Mouse (Mus musculus) skeletal muscle tissue, adult 2 months (tissue): ENCODE results near the gene Lingo2.

ENCODE experiments used
- DNase-seq: peaks from one replicate; pipeline ENCODE4 v3.0.0-alpha.2; 2012; ENCODE audit warnings: low read depth, low spot score

Gene Lingo2

DNA sequence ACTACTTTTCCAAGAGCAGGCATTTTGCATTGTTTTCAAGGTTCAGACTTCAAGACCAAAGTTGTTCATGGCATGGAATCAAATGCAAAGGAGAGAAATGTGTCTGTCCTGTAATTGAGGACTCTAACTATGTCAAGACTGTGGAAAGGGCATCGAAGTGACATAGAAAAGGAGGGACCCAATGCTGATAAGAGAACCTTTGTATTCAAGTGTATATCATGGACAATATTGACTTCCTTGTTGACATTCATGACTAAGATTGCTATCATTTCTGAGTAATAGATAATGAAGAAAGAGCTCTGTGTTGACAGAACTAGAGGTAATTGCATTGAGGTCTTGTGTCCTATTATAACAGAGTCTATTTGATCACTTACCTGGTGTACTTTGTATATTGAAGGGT, 390.6 kb downstream of the Lingo2 start:
- no peak for DNase-seq

DNA sequence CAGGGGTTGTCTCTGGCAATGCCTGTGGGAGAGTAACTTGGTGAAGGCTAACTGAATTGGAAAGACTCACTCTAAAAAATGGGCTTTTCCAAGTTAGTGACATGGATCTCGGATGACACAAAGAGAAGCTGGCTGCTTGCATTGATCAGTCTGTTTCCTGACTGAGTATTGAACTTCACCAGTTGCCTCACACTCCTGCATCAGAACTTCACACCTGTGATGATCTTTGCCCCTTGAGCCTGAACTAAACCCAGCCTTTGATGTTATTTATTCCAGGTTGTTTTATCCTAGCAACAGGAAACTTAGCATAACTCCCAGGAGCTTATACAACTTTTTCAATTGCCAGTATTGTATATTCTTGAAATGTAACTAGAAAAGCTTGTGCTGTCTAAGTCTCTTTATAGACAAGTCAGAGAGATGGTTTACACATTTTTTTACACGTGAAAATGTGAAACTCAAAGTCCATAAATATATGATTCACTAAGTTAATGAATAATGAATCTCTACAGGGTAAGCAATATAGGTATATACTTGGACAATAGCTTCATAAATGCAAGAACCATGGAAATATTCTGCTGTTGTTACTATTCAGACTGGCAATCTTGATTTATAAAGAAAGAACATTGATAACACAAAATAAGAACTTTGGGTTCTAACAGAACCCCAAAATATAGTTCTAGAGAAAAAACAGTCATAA, 410.7 kb downstream of the Lingo2 start:
- no peak for DNase-seq

DNA sequence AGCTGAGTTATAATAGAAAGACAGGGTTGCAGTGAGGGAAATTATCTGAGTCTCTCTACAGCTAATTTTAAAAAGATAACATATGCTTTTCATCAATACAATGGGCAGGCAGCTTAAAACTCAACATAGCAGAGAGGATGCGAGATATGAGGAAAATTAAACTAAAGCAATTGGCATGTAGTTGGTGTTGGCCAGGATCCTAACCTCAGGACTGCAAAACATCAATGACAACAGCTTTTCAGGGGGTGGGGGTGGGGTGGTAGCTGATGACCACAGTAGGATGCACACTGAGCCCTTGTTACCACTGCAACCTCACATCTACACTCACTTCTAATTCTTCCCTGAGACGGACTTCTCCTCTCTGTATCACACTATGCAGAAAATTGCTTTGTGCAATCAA, 417.7 kb downstream of the Lingo2 start:
- DNase-seq: no peak

DNA sequence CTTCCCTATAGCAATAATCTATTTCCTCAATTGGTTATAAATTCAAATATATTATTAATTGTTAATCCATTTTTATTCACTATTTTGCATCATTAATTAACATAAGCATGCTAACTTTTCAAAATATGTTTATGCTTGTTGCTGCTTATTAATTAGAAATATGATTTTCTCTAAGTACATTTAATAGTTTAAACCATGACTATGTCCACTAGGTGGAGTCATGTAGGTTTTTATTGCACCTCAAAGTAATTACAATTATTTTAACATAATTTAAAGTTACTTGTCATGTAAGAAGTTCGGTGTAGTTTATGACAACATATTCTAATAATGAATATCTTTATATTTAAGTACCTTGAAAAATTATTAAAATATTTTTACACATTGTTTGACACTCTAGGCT, 461.3 kb downstream of the Lingo2 start:
- DNase-seq: no peak

DNA sequence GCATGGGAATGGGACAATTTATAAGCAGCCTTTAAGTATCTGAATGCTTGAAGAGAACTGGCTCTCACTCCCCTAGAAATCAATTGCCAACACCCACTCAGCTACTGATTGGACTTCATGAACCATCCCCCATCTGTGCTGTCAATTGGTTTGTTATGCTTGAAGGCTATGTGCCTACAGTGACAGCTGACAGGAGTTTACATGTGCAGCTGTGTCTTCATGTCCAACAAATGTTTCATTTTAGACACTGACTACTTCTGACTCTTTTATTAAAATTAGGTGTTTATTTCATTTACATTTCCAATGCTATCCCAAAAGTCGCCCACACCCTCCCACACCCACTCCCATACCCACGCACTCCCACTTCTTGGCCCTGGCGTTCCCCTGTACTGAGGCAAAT, 516.3 kb downstream of the Lingo2 start:
- no peak for DNase-seq

DNA sequence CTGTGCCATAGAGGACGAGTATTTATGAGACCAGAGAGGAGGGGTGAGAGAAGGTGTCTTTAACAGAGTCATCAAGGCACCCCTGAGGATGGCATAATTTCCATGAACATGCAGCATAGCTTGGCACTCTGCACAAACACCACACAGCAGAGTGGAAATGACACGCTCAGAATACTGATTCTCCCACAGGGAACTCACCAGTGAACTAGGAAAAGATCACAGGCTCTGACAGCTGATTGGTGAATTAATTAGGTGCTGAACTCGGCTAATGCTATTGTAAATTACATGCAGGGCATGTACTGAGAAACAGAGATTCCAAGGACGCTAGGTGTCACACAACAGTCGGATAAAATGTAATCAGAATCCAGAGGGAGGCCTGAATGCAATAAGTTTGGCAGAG, 525.4 kb downstream of the Lingo2 start:
- no peak for DNase-seq

DNA sequence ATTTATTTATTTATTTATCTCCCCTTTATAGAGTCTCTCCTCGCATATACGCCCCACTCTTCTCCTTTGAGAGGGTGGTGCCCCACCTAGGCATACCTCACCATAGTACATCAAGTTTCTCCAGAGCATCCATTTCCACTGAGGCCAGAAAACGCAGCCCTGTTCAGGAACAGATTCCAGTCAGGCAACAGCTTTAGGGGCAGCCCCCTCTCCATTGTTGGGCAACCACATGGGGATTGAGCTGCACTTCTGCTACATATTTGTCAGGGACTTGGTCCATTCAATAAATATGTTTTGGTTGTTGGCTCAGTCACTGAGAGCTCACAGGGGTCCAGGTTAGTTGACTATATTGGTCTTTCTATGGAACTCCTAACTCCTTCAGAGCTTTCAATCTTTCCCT, 544.2 kb downstream of the Lingo2 start:
- no peak for DNase-seq

DNA sequence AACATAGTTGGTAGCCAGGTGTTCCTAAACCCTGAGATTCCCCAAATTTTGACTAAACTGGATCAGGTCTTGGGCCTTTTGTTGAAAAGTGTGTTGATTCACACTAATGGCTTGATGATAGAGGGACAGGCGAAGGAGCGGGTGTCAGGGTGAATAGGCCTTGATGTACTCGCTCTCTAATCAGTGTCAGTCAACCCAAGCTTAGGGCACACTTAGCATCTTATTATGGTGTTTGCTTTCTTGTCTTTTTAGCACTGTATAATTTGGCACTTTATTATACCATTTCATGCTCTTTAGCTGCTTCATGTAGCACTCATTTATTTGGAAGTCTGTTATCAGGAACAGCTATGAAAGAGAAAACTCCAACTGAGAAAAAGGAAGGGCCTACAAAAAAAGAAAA, 582.6 kb downstream of the Lingo2 start:
- DNase-seq: no peak

DNA sequence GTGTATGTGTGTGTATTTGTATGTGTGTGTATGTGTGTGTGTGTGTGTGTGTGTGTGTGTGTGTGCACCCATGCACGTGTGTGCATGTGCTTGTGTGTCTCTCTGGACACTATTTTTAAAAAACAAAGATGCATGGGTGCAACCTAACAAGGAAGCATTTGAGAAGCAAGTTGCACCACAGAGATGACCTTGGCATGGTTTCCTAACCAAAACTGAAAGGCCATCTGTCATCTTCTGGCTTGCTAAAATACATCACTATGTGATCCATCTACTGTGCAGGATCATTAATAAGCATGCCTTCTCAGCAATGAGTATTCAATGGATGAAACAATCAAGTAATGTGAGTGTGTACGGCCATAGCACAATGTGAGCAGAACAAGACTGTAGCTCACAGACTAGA, 597.1 kb downstream of the Lingo2 start:
- DNase-seq: no peak

DNA sequence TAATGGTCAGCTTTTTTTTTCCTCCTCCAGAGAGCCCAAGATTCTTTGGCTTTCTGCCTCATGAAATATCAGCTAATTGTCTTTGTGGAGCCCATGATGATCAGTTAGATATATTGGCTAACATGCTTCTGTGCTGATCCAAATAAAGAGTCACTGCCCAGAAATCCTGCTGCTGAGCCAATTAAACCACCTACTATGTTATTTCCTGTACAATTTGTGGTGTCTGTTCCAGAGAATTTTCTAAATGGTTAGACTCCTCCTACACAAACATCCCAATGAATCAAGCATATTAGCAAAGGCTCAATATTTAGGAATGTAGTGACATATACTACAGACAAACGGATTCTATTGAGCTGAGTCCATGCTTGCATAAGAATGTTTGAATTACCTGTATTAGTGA, 619.8 kb downstream of the Lingo2 start:
- no peak for DNase-seq

DNA sequence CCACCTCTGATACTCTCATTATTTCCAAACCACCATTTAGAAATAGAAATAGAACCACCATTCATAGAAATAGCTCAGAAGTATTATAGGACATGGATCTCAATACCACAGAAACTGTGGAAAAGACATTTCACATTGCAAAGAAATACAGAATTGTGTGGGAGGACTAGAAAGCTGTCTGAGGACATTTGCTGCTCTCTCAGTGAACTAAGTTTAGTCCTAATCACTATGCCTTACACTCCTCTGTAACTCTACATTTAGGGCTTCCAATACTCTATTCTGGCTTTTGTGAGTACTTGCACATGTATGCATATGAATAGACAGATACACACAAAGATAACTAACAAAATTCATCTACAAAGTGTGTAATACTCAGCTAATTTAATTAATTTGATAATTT, 625.9 kb downstream of the Lingo2 start:
- no peak for DNase-seq

DNA sequence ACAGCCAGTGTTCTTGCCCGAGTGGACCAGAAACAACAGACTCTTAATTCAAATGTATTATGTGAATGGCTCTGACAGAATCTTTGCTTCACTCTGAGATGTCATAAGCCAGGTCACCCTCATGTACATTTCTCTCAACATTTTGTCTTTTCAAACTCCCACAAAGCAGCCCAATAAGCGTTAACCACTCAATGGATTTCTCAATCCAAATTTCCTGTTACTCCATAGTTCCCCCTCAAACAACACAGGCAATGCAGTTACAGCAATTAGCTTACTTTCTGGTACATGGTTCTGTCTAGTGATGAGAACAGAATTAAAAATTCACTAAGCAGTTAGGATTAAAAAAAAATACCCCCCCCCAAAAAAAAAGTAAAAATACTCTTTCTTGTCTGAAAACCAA, 638.5 kb downstream of the Lingo2 start:
- no peak for DNase-seq

DNA sequence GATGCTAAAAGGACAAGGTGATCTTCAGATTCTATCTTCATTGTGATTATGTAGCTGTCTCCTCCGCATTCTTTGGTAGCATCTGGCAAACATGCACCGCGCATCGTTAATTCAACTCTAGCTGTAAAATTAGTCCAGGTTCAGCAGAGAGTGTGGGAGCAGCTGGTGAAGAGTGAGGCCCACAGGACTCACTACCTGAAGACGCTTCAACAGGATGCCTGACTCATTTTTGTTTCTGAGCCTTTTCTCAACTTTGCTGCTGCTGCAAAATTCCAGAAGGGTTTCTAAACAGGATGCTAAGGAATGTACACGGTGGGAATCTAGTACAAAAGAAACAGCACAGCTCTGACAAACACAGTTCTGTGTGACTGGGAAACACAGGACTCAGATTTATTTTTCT, 640.1 kb downstream of the Lingo2 start:
- DNase-seq: no peak

DNA sequence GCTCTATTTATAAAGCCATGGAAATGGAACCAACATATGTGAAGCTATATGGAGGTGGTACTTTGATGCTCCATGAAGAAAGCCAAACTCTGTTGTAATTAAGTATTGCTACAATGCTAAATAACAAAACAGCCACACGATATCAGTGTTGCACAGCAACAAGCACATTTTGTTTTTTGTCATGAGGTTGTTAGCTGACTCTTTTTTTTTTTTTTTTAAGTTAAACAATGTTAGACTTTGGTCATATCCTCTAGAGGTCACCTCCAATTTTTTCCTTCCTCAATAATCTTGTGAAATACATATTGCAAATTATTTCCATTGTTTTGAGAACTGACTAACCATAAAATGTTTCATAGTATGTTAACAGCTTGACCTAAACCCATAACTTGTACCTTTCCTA, 646.3 kb downstream of the Lingo2 start:
- no peak for DNase-seq

DNA sequence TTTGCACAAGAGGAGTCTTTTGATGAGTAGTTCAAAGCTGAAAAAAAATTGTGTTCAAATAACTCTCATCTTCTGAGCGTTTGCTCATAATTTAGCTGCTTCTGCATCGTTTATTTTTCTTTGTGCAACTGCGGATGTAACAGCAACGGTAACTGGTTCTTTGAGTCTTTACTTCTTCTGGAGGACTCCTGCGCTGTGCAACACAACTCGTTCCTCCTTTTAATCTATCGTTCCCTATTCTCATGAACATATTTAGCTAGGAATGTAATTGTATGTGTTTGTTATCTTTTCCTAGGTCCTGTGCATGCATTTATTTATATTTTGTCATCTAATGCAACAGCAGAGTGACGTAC, 661.9 kb downstream of the Lingo2 start:
- DNase-seq: no peak

DNA sequence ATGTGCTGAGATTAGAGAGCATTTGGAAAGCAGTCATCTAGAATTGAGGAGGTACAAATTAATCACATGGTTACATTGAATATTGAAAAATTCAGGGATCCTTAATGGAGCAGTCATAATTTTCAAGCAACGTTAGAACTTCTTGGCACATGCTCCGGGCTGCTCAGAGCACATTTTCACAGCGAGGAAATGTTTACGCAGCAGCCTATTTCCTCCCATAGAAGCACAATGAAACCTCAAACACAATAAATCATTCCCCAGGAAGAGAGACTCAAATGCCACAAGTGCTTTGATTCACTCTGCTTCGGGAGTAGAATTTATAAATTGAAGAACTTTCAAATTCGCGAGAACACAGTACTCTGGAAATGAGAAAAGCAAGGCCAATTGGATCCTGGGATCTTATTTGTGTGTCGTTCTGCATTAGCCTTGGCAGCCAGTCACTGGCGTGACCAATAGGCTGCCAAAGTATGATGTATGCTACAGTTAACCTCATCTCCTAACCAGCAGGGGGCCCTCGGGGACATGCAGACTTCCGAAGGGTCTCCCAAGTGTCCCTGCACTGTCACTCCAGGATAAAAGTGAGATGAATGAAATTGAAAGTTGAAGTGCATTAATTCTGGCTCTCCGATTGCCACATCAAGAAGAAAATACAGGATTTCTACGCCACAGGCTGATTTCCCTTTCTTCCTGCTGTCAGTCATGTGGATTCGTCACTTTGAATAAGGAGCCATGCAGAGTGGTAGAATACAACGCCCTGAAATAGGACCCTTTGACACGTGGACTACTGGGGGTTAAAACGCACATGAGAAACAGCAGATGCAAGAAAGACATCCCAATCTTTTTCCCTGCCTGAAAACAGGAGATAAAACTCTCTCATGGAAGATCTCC, 662.5 kb downstream of the Lingo2 start:
- peak; percentile 11 for DNase-seq

DNA sequence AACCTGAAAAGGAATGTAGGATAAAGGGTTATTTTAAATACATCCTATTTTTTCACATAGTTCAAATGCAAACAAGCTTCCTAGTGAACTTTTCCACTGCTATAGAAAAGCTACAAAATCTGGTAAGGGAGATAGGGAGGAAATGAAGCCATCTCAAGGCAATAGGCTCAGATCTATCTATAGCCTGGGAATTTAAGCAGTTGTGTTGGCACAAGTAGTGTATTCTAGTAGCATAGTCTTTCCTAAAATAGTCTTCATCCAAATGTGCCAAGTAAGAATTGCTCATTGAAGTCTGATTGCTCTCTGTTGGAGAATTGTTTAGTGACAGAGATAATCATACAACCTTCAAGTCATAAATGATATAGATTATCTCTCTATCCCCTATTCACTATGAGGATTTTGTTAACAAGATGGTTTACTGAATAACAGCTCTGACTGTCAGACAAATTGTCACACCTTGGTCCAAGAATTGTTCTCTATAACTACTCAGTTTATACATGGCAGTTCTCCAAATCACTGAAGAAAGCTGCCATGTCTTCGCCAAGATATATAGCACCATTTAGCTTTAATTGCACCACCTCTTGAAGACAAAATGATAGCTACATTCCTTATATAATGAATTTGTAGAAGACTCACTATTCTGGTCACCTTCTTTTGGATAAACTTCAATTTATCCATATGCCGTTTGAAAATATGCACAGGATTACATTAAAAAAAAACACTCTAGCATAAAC, 688.9 kb downstream of the Lingo2 start:
- DNase-seq: no peak

DNA sequence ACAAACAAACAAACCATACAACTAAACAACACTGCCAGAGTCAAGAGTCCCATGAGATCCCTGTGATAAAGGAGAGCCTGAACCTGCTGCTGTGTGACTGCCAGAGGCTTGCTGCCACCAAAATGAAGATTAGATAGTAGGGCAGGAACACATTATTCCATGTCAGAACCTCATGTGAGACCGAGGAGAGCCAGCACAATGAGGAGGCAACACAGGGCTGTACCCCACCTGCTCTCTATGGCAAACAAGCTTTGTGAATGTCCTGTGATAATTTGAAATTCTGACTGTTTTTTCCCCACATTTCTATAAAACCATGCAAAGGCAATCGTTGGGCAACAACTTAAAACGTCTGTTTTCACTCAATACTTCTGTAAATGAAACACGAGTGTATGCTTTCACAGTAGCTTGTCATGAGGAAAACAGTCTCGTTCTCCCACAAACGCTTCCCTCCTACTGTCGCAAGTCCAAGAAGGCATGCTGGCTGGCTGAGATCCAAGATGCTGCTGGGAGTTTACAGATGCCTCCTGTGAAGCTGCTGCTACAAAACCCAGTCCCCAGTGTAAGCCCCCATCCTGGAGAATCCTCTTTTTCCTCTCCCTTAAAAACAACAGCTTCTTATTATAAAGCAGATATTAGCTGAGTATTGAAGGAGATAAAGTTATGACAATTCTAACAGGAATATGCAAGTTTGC, 765.2 kb downstream of the Lingo2 start:
- DNase-seq: peak; percentile 1

DNA sequence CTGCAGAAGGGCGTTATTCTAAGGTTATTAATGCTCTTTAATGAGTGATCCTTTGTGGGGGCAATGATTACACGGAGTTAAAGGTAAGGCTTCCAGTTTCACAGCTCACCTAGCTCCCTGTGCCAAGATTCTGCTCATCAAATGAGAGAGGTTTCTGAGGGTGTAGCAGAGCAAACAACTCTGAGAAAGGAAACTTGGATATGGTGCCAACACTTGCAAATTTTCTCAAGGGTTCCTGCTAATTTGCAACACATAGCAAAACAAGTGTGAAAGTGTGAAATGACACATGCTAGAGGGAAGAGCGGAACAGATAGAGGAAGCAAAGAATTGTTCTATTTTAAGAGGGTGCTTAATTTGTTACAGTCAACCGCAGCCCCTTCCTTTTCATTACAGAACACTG, 767.9 kb downstream of the Lingo2 start:
- DNase-seq: no peak

DNA sequence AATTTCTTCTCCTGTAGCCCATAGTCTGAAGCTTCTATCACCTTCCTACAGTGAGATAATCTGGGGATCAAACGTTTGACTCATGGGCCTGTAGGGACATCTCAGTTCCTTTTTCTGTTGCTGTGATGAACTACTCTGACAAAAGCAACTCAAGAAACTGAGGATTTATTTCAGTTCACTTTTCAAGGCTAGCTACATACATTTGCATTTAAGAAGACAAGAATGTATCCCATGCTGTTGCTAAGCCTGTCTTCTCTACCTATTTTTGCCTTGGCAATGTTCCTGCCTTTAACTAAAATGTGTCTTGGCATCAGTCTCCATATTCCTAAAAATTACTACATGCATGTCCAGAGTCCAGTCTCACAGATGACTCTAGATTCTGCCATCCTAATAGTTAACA, 781.4 kb downstream of the Lingo2 start:
- no peak for DNase-seq

DNA sequence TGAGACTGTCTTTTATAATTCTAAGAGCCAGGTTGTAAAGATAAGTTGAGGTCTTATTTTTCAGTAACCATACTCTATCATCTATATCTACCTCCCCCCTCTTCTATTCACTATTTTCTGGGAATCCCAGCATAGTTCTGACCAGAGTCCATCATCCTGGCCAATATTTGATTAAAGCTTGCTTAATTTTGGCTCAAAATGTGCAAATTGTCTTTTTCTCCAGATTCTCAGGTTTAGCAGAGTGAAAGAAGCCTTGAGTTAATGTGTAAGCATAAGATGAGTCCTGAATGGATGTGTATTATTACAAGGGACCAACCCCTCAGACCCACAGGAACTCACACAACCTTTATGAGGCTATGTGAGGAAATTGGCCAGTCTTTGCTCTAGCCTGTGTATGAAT, 820.2 kb downstream of the Lingo2 start:
- DNase-seq: no peak

DNA sequence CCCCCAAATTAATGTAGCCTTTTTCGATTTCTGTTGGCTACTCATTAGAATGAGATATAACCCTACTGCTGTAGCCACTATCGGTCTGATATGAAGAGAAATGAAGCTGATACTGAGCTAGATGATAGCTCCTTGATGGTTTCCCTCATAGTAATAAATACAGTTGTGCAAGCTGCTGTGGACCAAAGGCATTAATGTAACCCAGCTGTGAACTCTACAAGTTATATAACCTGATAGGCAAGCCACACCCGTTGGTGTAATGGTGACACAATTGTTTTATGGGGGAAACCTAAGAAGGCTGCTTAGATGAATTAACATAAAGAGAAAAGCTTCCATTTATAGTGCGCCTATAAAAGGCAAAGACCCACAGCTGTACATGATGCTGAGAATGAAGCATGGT, 856.1 kb downstream of the Lingo2 start:
- no peak for DNase-seq
